Mouse (Mus musculus) liver (tissue): ENCODE measurements around the gene Gm20873.
"Not testable (repeated sequence)": the region's sequence is repeated elsewhere in the genome, so short reads cannot be mapped to it uniquely, and the experiment has no call there.

Experiments
- DNase-seq: peaks from one replicate; pipeline ENCODE4 v3.0.0-alpha.2; 2020; ENCODE audit warnings: mixed read lengths

Gm20873 gene

DNA sequence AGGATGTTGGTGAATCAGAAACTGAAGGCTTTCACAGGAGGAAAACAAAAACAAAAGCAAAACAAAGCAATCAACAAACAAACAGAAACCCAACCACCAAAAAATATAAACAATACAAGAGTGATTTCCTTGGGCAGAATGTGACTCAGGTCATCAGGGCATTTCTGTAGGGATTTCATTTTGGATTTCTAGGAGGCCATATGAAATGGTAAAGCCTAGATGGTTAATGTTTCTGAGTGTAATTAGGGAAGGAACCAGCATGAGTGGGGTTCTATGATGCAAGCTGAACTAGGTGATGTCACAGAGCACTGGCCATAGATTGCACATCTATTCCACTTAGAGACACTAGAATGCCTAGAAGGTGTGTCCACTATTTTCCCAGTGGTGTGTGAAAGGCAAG is at the start of gene Gm20873:
Gene Gm20873, plus strand, starts transcription at position 301 of the 400 bp plus-strand sequence.
- not testable (repeated sequence) for DNase-seq

DNA sequence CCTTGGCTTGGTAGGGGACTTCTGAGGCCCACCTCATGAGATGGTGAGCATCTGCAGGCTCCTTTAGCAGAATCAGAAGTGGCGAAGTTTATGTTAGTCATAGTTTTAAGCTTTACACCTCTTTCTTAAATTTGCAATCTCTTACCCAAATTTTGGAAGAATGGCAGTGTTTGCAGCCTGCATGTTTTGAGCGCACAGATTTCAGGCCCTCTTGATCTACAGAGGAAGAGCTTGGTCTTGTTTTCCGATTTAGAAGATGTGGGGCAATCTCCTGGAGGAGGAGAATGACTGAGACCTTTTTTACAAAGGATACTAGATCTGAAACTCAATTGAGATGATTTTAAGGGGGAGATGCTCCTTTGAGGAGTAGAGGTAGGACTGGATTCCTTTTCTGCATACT is 29.0 kb upstream of the Gm20873 start, which contains the start of gene Gm21746:
Gene Gm21746, minus strand, starts transcription at position 101 of the 400 bp plus-strand sequence.
- DNase-seq = not testable (repeated sequence)
